Mouse (Mus musculus): ENCODE results near the gene Ctsz.

- TF ChIP-seq POLR2A (IDR thresholded peaks at IDR 0.05; ENCODE audit: extremely low read depth, insufficient read depth, low read length) = no peak
- TF ChIP-seq CTCF (IDR thresholded peaks at IDR 0.05; ENCODE audit: extremely low read depth, insufficient read depth, low read length) = no peak
Measured at GRCm38 (mm10) chr2:174450353-174450752, 11.5 kb upstream of the Ctsz start, which contains the start of gene Tubb1.
